Mouse (Mus musculus): Measurements from ENCODE around the gene Gen1. TPM values are rescaled to one million over a fixed set of nuclear protein-coding genes. Genes with fewer than 3 reads are reported as not detected.

Gene Gen1
- polyA plus RNA-seq, 1 experiment, result 5.2 TPM

DNA sequence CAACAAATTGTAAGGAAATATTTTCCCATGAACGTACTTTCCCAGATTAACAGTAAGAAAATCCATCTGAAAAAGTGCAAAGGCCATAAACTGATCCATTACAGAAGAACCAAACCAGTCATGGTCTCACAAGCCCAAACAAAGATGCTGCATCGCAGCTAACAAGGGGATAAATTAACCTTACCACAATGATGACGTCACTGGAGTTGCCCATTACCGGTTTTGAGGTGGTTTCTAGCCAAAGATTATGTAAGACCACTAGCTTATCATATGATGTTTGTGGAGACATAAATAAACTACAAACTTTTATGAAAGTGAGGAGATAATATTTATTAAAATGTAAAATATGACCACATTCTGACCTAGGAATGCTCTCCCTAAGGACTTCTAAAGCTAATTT is 59.3 kb downstream of the Gen1 start:
- no peak for TF ChIP-seq GATA1 (IDR thresholded peaks at IDR 0.05; ENCODE audit: low read length)

DNA sequence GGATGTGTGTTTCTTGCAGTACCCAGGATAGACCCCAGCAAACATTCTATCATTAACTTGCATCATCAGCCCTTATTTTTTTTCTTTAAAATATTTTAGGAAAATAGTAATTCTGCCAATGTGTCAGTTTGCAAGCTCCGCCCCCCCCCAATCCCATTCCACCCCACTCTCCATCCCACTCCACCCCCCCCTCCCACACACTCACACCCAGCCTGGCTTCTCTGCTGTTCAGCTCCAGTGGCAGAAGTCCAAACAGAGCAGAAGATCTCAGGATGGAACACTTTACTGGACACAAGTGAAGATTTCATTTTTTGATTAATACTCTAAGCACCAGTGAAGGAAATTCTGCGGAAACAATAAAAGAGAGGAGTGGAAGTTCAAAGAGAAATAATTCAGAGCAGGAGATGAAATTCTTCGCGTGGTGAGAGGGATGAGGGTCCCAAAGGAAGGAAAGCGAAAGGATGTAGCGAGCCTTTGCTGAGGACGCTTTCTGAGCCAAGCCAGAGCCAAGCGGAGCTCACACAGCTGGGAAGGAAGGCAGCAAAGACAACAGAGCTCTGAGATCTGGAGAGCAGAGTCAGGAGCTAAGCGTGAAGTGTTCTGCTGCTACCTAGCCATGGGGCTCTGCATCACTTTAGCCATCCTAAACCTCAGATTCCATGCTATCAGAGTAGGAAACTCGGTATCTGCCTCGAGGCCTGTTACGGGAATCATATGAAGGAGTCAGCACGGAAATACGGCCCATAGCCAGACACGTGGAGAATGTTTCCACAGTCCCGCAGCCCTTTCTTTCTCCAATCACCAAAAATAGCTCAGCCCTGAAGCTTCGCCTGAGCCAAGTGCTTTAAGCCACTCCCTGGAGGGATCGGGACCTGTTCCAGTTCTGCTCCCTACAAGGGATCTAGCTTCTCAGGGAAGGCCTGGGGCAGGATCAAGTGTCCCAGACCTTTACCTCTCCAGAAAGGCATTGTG is 61.6 kb downstream of the Gen1 start:
- no peak for TF ChIP-seq GATA1 (IDR thresholded peaks at IDR 0.05; ENCODE audit: low read length)

DNA sequence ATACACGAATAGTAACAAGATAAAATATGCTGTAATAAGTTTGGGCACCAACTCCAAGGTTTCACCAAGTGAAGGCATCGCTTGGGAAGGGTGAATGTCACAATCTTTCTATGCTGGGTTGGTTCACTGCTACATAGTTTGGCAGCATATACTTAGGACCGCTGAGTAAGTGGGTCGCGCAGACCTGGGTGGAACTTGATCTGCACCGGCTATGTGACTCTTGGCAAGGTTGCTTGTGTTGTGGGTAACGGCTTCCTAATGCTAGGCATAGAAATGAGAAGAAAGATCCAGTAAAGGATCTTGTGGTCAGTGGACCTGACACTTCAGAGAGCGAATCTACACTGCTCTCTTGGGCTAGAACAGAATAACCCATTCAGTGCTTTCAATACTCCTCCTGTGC is 63.1 kb downstream of the Gen1 start:
- TF ChIP-seq GATA1 (IDR thresholded peaks at IDR 0.05; ENCODE audit: low read length), result no peak

DNA sequence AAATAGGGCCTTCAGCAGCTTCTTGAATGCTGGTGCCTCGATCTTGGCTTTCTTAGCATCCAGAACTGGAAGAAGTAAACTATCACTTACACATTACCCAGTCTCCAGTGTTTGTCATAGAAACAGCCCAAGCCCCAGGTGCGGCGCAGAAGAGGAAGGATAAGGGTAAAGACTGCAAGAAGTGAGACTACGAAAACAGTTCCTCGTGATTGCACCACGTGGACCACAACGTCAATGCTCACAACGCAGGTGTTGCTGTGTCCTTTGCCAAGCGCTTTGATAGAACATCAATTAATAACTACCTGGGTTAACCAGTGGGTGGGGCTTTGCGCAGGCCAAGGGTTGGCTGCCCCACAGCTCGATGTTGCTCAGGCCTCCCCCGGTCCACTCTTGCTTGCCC is 64.9 kb downstream of the Gen1 start:
- TF ChIP-seq GATA1 (IDR thresholded peaks at IDR 0.05; ENCODE audit: low read length), result no peak

DNA sequence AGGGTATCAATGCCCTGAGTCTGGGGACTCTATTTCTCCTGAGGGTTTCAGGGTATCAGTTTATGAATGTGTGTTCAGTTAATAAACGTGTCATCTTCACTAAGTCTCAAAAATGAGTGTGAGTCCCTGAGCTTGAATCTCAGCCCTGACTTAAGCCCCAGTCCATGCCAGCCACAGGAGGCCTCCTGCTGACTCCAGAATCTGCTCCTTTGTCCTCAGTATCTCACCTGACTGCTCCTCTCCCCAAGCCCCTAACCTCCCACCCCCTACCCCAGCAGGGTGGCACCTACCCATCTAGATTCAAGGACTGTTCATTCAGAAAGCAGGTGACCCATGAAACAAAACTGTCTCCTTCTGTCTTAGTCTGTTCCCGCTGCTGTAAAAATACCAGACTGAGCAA is 67.0 kb downstream of the Gen1 start:
- TF ChIP-seq GATA1 (IDR thresholded peaks at IDR 0.05; ENCODE audit: low read length), result no peak

DNA sequence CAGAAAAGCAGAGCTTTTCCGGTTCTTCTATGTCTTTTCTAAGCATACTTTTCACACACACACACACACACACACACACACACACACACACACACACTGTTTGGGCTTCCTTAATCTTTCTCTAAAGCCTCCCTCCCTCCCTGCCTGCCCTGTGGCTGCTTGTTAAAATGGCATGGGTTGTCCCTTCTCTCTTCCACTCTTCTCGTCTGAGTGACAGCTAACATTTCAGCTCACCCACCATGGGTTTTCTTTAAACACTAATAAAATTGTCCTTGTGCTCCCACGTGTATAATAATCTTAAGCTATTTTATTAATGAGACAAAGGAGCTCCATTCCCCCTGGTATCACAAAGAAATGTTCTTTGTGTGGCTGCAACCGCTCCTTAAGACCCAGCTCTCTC is 67.6 kb downstream of the Gen1 start:
- no peak for TF ChIP-seq GATA1 (IDR thresholded peaks at IDR 0.05; ENCODE audit: low read length)

DNA sequence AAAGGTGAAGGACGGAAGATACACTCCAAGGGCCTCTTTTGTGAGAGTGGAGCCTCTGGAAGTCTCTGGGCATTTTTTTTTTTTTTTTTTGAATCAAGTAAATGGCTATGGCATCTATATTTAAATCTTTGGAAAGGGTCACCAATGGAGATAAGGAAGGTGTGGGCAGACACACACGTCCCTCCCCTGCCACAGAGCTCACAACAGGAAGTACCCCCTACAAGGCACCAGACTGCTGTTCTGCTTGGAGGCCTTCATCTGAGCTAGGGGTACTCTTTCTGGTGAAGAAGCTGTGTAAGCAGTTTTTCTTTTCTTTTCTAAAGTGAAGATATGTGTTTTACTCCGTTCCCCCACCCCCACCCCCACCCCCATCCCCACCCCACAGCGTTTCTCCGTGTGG is 68.8 kb downstream of the Gen1 start:
- TF ChIP-seq GATA1 (IDR thresholded peaks at IDR 0.05; ENCODE audit: low read length), result no peak

DNA sequence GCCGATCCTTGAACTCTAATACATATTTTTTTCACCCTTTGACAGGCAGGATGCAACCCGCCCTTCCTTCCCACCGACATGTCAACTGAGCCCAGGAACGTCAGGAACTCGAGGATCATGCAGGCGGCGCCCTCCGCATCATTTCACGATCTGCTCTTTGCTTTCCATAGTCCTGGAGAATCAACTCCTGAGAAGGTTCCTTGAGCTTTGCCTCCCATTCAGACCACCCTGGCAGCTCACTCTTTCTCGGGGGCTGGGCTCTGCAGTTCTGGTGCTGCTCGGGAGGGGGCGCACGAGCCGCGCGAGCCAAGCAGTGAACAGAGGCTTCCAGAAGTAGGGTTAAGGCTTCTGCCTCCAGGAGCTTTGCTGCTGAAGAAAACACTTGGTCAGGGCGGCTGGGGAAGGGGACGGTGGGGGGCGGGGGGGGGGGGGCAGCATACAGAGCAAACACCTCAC is 69.4 kb downstream of the Gen1 start:
- TF ChIP-seq GATA1 (IDR thresholded peaks at IDR 0.05; ENCODE audit: low read length), result no peak

DNA sequence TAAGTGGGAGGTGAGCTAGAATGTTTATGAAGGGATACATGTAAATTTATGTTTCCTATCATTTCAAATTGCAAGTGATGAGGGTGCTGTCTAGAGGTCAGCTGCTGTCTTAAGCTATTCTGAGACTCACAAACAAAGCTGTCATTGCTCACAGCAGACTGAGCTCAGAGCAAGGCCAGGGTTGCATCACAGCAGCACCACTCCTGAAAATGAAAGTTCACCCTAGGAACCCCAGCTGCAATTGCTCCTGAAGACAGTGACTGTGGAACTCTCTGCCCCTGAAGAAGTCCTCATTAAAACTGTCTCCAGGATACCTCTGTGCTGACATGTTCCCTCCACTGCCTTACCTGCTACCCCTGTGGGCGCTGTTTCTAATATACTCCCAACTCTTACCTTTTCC is 70.6 kb downstream of the Gen1 start:
- TF ChIP-seq GATA1 (IDR thresholded peaks at IDR 0.05; ENCODE audit: low read length), result no peak

Other genes with a start within 250 kb of the Gen1 start
- not detected in 2 replicates for gene Kcns3, start 114.7 kb downstream of the Gen1 start, polyA plus RNA-seq (2012)
- gene Msgn1, start 56.8 kb downstream of the Gen1 start, polyA plus RNA-seq (2012), result not detected in 2 replicates
- gene Smc6, start 85 bp upstream of the Gen1 start, polyA plus RNA-seq (2012), result 102 and 138 TPM in 2 replicates
- gene Vsnl1, start 170.8 kb upstream of the Gen1 start, polyA plus RNA-seq (2012), result not detected in 2 replicates
- not detected in 2 replicates for gene Rad51ap2, start 190.3 kb upstream of the Gen1 start, polyA plus RNA-seq (2012)

Data from G1E-ER4 (cell line).